Mouse (Mus musculus): ENCODE results near the gene Nr1h4. TPM values are rescaled to one million over a fixed set of nuclear protein-coding genes. Genes with fewer than 3 reads are reported as not detected.

The Nr1h4 gene
- 0.27 and 0.57 TPM in 2 replicates for polyA plus RNA-seq (2012; rRNA removed; ENCODE audit: low replicate concordance)

GRCm38 (mm10) chr10:89532929-89533727 lies at the start of gene Nr1h4:
Gene Nr1h4, minus strand, starts transcription at chr10:89533585.

DNA sequence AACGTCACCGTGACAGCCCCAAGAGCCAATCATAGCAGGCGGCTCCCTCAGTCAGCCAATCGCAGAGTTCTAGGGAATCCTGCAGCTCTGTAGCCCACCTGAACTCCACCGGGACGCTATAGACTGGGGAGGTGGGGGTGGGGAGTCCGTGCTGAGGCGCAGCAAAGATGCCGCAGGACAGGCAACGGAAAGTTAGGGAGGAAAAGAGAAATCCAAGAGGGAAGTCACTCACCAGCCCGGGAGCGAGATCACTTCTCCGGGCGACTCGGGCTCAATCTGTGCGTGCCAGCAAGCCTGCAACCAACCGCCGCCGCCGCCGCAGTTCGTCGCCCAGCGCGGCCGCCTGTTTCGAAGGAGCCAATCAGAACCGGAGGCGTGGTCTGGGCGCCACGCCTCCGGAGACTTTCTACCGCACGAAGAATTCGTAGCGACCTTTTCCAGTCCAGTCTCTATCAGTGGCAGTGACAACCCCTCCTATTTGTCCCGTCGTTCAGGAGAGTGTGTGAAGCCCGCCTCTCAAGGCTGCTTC lies 89.7 kb downstream of the Nr1h4 start, which contains the start of gene Gas2l3:
Gene Gas2l3 (minus strand): TSS at position 345 of the 529 bp plus-strand sequence.

Other genes starting within 250 kb of the Nr1h4 start
- gene Ano4, start 188.8 kb downstream of the Nr1h4 start, polyA plus RNA-seq (2012; rRNA removed; ENCODE audit: low replicate concordance): 0.27 and 6.8 TPM in 2 replicates
- gene Gas2l3, start 89.6 kb downstream of the Nr1h4 start, polyA plus RNA-seq (2012; rRNA removed; ENCODE audit: low replicate concordance): 0.79 and 5.0 TPM in 2 replicates
- gene Slc17a8, start 87.7 kb upstream of the Nr1h4 start, polyA plus RNA-seq (2012; rRNA removed; ENCODE audit: low replicate concordance): 0.07 and 0.08 TPM in 2 replicates
- gene Scyl2, start 152.7 kb upstream of the Nr1h4 start, polyA plus RNA-seq (2012; rRNA removed; ENCODE audit: low replicate concordance): 14.4 and 21.2 TPM in 2 replicates
- gene Actr6, start 198.7 kb upstream of the Nr1h4 start, polyA plus RNA-seq (2012; rRNA removed; ENCODE audit: low replicate concordance): 2.2 and 2.4 TPM in 2 replicates
- 15.2 and 29.0 TPM in 2 replicates for gene Uhrf1bp1l, start 211.4 kb upstream of the Nr1h4 start, polyA plus RNA-seq (2012; rRNA removed; ENCODE audit: low replicate concordance)

Data from subcutaneous adipose tissue, adult 2 months (tissue).